8 mouse cellular contexts compared by ENCODE assay signal in the genomic region with DNA sequence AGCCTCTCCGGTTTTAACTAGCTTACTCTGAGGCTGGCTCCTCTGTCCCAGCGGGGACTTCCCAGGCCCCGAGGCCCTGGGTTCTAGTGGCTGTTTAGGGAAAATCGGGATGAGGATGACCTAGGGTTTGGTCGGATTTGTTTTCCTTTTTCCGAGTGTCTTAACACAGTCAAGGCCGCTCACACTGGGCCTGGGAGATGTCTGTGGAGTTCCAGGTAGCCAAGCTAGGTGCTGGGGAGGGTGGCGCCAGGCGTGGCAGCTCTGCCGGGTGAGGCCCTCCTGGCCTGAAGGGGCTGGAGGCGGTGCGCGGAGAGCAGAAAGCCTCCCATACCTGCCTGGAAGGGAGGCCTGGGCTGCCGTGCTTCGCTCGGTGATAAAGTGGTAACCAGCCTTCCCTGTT. TPM values are rescaled to one million over a fixed set of nuclear protein-coding genes. Genes with fewer than 3 reads are reported as not detected.
A peak's percentile ranks its signal among the peaks of the same experiment; 100 is the strongest.
DNase-seq lines count a peak whose midpoint lies in the region; ATAC-seq and TF ChIP-seq lines count a peak whose summit lies in the region.

No protein-coding gene starts in this region.

- H3K27ac ChIP-seq in testis, adult 2 months (ENCODE audit: control insufficient read depth, insufficient read depth, low read depth, low read length) = no peak overlapping the region
- no peak overlapping the region for H3K27ac ChIP-seq in liver, embryonic 11.5 days (ENCODE audit: low read depth, low read length)
- H3K27ac ChIP-seq in stomach, embryonic 15.5 days = peak overlapping the region; percentile 82

- no peaks in the 10 kb centered on the region for H3K9me3 ChIP-seq in erythroblast, embryonic 14.5 days (ENCODE audit: control insufficient read depth, low read length)
- no peaks in the 10 kb centered on the region for H3K9me3 ChIP-seq in liver, embryonic 11.5 days (ENCODE audit: control insufficient read depth, low read length)
- H3K9me3 ChIP-seq in stomach, embryonic 15.5 days = no peaks in the 10 kb centered on the region

- TF ChIP-seq POLR2A in testis, adult 2 months (IDR thresholded peaks at IDR 0.05; ENCODE audit: control insufficient read depth, low read depth, low read length) = no peak

- peak overlapping the region; percentile 62 for H3K4me2 ChIP-seq in liver, embryonic 11.5 days
- peak overlapping the region; percentile 60 for H3K4me2 ChIP-seq in stomach, embryonic 15.5 days

- peak overlapping the region; percentile 45 for H3K4me3 ChIP-seq in erythroblast, embryonic 14.5 days (replicated peaks)
- H3K4me3 ChIP-seq in testis, adult 2 months (ENCODE audit: control insufficient read depth, low read depth, low read length) = peak overlapping the region; percentile 75
- H3K4me3 ChIP-seq in liver, embryonic 11.5 days (ENCODE audit: low read depth, low read length) = peak overlapping the region; percentile 39
- peak overlapping the region; percentile 51 for H3K4me3 ChIP-seq in stomach, embryonic 15.5 days (replicated peaks)

- no peak for ATAC-seq in erythroblast, adult 5-6 weeks (replicated peaks; ENCODE audit: low FRiP score, poor library complexity, severe bottlenecking)
- 0 out of 2 replicates have a peak, but pooled peaks have one; percentile 7 for ATAC-seq in liver, embryonic 11.5 days (replicated peaks; ENCODE audit: low FRiP score)
- ATAC-seq in stomach, embryonic 15.5 days (ENCODE audit: insufficient read depth, low FRiP score, low read depth) = peak; percentile 44

- H3K4me1 ChIP-seq in erythroblast, embryonic 14.5 days (ENCODE audit: control insufficient read depth) = peaks cover 15% of the 10 kb centered on the region
- peaks cover 14% of the 10 kb centered on the region for H3K4me1 ChIP-seq in testis, adult 2 months (ENCODE audit: control insufficient read depth, insufficient read depth, low read length)
- peaks cover 11% of the 10 kb centered on the region for H3K4me1 ChIP-seq in liver, embryonic 11.5 days (replicated peaks; ENCODE audit: control insufficient read depth, insufficient read depth, low read length)
- H3K4me1 ChIP-seq in stomach, embryonic 15.5 days = peaks cover 17% of the 10 kb centered on the region

- H3K9ac ChIP-seq in liver, embryonic 11.5 days (ENCODE audit: low read depth, low read length) = no peak overlapping the region
- peak overlapping the region; percentile 43 for H3K9ac ChIP-seq in stomach, embryonic 15.5 days

- WGBS in liver, embryonic 11.5 days = 36% methylated on average over 16 of the region's 16 CpGs
- WGBS in stomach, embryonic 15.5 days = 27% methylated on average over 16 of the region's 16 CpGs

- DNase-seq in testis, postnatal 10 days (ENCODE audit: low spot score) = no peak
- peak; percentile 39 for DNase-seq in liver, embryonic 11.5 days (ENCODE audit: low spot score)
- no peak for DNase-seq in adrenal gland, adult (ENCODE audit: inconsistent age in 2 of 2, low spot score in 1 of 2)
- DNase-seq in adrenal gland, adult 18-20 months (ENCODE audit: low spot score in 2 of 2) = no peak

- H3K27me3 ChIP-seq in erythroblast, embryonic 14.5 days (ENCODE audit: control insufficient read depth) = peaks cover 47% of the 10 kb centered on the region
- H3K27me3 ChIP-seq in testis, adult 2 months (ENCODE audit: control insufficient read depth, insufficient read depth, low read length) = peaks cover 4% of the 10 kb centered on the region; the same call in 1 of the 2 replicates
- H3K27me3 ChIP-seq in liver, embryonic 11.5 days (replicated peaks; ENCODE audit: control insufficient read depth, insufficient read depth, low read length) = peaks cover 36% of the 10 kb centered on the region
- H3K27me3 ChIP-seq in stomach, embryonic 15.5 days (replicated peaks) = peaks cover 7% of the 10 kb centered on the region; the same call in 1 of the 2 replicates

- no peak for TF ChIP-seq CTCF in testis, adult 2 months (IDR thresholded peaks at IDR 0.05; ENCODE audit: control insufficient read depth, insufficient read depth, insufficient replicate concordance, low read depth, low read length)

- H3K36me3 ChIP-seq in erythroblast, embryonic 14.5 days (ENCODE audit: control insufficient read depth) = no peaks in the 10 kb centered on the region
- H3K36me3 ChIP-seq in testis, adult 2 months (ENCODE audit: control insufficient read depth, insufficient read depth, low read length) = no peaks in the 10 kb centered on the region
- H3K36me3 ChIP-seq in liver, embryonic 11.5 days (ENCODE audit: control insufficient read depth, insufficient read depth, low read length) = no peaks in the 10 kb centered on the region
- no peaks in the 10 kb centered on the region for H3K36me3 ChIP-seq in stomach, embryonic 15.5 days

RNA-seq across cellular contexts. Expression of a gene that starts 0.7 kb away (rescaled TPM):
- not detected in 2 replicates for polyA plus RNA-seq in erythroblast, embryonic 14.5 days (2012)
- total RNA-seq in erythroblast, adult 5-6 weeks (2015; ENCODE audit: low replicate concordance) = not detected in 2 replicates
- 0.42 TPM in 1 of 2 replicates, not detected in the other for total RNA-seq in erythroblast, adult 5-6 weeks (2017; ENCODE audit: low replicate concordance)
- 17.5 and 23.5 TPM in 2 replicates for polyA plus RNA-seq in testis, adult 2 months (2012; rRNA removed)
- polyA plus RNA-seq in liver, embryonic 11.5 days (2014; fragmentation: Nextera tagmentation; extraction: Ambion mirVana) = 4.1 and 5.2 TPM in 2 replicates
- 56.3 and 56.6 TPM in 2 replicates for polyA plus RNA-seq in stomach, embryonic 15.5 days (2015; fragmentation: Nextera tagmentation; extraction: Ambion mirVana)
- total RNA-seq in adrenal gland, adult 18-20 months (2021) = 1 to 10 TPM in 1 of 2 experiments, under 1 TPM in 1; 0.33 to 1.2 TPM

RNA-seq across cellular contexts. Expression of a gene that starts 14.3 kb away (rescaled TPM):
- not detected in 2 replicates for polyA plus RNA-seq in erythroblast, embryonic 14.5 days (2012)
- 2.9 and 5.0 TPM in 2 replicates for total RNA-seq in erythroblast, adult 5-6 weeks (2015; ENCODE audit: low replicate concordance)
- total RNA-seq in erythroblast, adult 5-6 weeks (2017; ENCODE audit: low replicate concordance) = 1.3 and 1.4 TPM in 2 replicates
- polyA plus RNA-seq in testis, adult 2 months (2012; rRNA removed) = 11.2 and 13.0 TPM in 2 replicates
- 11.1 and 12.8 TPM in 2 replicates for polyA plus RNA-seq in liver, embryonic 11.5 days (2014; fragmentation: Nextera tagmentation; extraction: Ambion mirVana)
- polyA plus RNA-seq in stomach, embryonic 15.5 days (2015; fragmentation: Nextera tagmentation; extraction: Ambion mirVana) = 14.6 and 16.3 TPM in 2 replicates
- total RNA-seq in adrenal gland, adult 18-20 months (2021) = 1 to 10 TPM; 1.2 to 3.2 TPM

RNA-seq across cellular contexts. Expression of a gene that starts 23.5 kb away (rescaled TPM):
- polyA plus RNA-seq in erythroblast, embryonic 14.5 days (2012) = 0.07 and 0.21 TPM in 2 replicates
- total RNA-seq in erythroblast, adult 5-6 weeks (2015; ENCODE audit: low replicate concordance) = 1.9 and 12.7 TPM in 2 replicates
- total RNA-seq in erythroblast, adult 5-6 weeks (2017; ENCODE audit: low replicate concordance) = 2.7 and 2.8 TPM in 2 replicates
- polyA plus RNA-seq in testis, adult 2 months (2012; rRNA removed) = 9.2 and 9.5 TPM in 2 replicates
- 9.3 and 10.7 TPM in 2 replicates for polyA plus RNA-seq in liver, embryonic 11.5 days (2014; fragmentation: Nextera tagmentation; extraction: Ambion mirVana)
- 6.8 and 8.5 TPM in 2 replicates for polyA plus RNA-seq in stomach, embryonic 15.5 days (2015; fragmentation: Nextera tagmentation; extraction: Ambion mirVana)
- total RNA-seq in adrenal gland, adult 18-20 months (2021) = 10 to 100 TPM; 14.6 to 18.6 TPM

RNA-seq across cellular contexts. Expression of a gene that starts 47.9 kb away (rescaled TPM):
- 0.22 TPM in 1 of 2 replicates, not detected in the other for polyA plus RNA-seq in erythroblast, embryonic 14.5 days (2012)
- total RNA-seq in erythroblast, adult 5-6 weeks (2015; ENCODE audit: low replicate concordance) = 11.9 and 23.1 TPM in 2 replicates
- 18.1 and 40.7 TPM in 2 replicates for total RNA-seq in erythroblast, adult 5-6 weeks (2017; ENCODE audit: low replicate concordance)
- polyA plus RNA-seq in testis, adult 2 months (2012; rRNA removed) = 0.19 TPM in 1 of 2 replicates, not detected in the other
- polyA plus RNA-seq in liver, embryonic 11.5 days (2014; fragmentation: Nextera tagmentation; extraction: Ambion mirVana) = 8.5 and 9.2 TPM in 2 replicates
- 3.9 and 5.6 TPM in 2 replicates for polyA plus RNA-seq in stomach, embryonic 15.5 days (2015; fragmentation: Nextera tagmentation; extraction: Ambion mirVana)
- total RNA-seq in adrenal gland, adult 18-20 months (2021) = 1 to 10 TPM; 1.0 to 2.5 TPM

RNA-seq across cellular contexts. Expression of a gene that starts 53.9 kb away (rescaled TPM):
- not detected in 2 replicates for polyA plus RNA-seq in erythroblast, embryonic 14.5 days (2012)
- 0.58 and 11.1 TPM in 2 replicates for total RNA-seq in erythroblast, adult 5-6 weeks (2015; ENCODE audit: low replicate concordance)
- total RNA-seq in erythroblast, adult 5-6 weeks (2017; ENCODE audit: low replicate concordance) = 1.8 and 4.1 TPM in 2 replicates
- polyA plus RNA-seq in testis, adult 2 months (2012; rRNA removed) = 4.2 and 4.8 TPM in 2 replicates
- polyA plus RNA-seq in liver, embryonic 11.5 days (2014; fragmentation: Nextera tagmentation; extraction: Ambion mirVana) = 0.15 and 0.48 TPM in 2 replicates
- polyA plus RNA-seq in stomach, embryonic 15.5 days (2015; fragmentation: Nextera tagmentation; extraction: Ambion mirVana) = 10.3 and 12.5 TPM in 2 replicates
- total RNA-seq in adrenal gland, adult 18-20 months (2021) = 1 to 10 TPM in 1 of 2 experiments, under 1 TPM in 1; 0.86 to 1.5 TPM

Comparison
In these comparisons a context has a peak if more than half of its experiments do, and no peak if none do; other contexts are left out.
1. RNA of a gene that starts 14.3 kb away (polyA plus RNA-seq): 14.6 to 16.3 TPM in stomach, embryonic 15.5 days, 11.2 to 13.0 TPM in testis, adult 2 months and 11.1 to 12.8 TPM in liver, embryonic 11.5 days; not detected in erythroblast, embryonic 14.5 days; every median in the first group is over 10 times any median in the second.
2. Peak in every context shown above with its lines, with median percentiles within 50 percentile points of each other: H3K4me3 ChIP-seq.